Mouse (Mus musculus) heart, embryonic 13.5 days (tissue): Measurements from ENCODE around the gene Cxcl1. TPM values are rescaled to one million over a fixed set of nuclear protein-coding genes. Genes with fewer than 3 reads are reported as not detected.
A peak's percentile ranks its signal among the peaks of the same experiment; 100 is the strongest.

ENCODE experiments used
- ATAC-seq: fragments of 200-750 bp; cut with Nextera tagmentation; 2 replicates; pipeline ENCODE4 v1.8.0; 2017; ENCODE audit warnings: moderate TSS enrichment; ENCODE audit not compliant: insufficient number of reproducible peaks, low FRiP score, low TSS enrichment; ENCODE audit errors: extremely low read depth
- H3K27ac ChIP-seq: fragments of 300-500 bp; sonication (generic); replicated peaks from 2 replicates; pipeline ENCODE4 v1.5.1; 2015; ENCODE audit warnings: moderate library complexity, mild to moderate bottlenecking, inconsistent platforms
- H3K27me3 ChIP-seq: fragments of 300-500 bp; sonication (generic); replicated peaks from 2 replicates; pipeline ENCODE4 v1.6.1; 2015; ENCODE audit warnings: mild to moderate bottlenecking, inconsistent platforms
- H3K36me3 ChIP-seq: fragments of 300-500 bp; sonication (generic); 2 replicates; pipeline ENCODE4 v1.6.1; 2015; ENCODE audit warnings: mild to moderate bottlenecking, inconsistent platforms
- H3K4me1 ChIP-seq: fragments of 300-500 bp; sonication (generic); 2 replicates; pipeline ENCODE4 v1.6.1; 2015; ENCODE audit warnings: inconsistent platforms
- H3K4me2 ChIP-seq: fragments of 300-500 bp; sonication (generic); 2 replicates; pipeline ENCODE4 v1.6.1; 2015; ENCODE audit warnings: inconsistent platforms, mild to moderate bottlenecking, moderate library complexity
- H3K4me3 ChIP-seq: fragments of 300-500 bp; sonication (generic); 2 replicates; pipeline ENCODE4 v1.5.1; 2015; ENCODE audit warnings: moderate library complexity, mild to moderate bottlenecking, inconsistent platforms
- H3K9ac ChIP-seq: fragments of 300-500 bp; sonication (generic); 2 replicates; pipeline ENCODE4 v1.6.1; 2015; ENCODE audit warnings: inconsistent platforms, mild to moderate bottlenecking, moderate library complexity
- H3K9me3 ChIP-seq: fragments of 300-500 bp; sonication (generic); 2 replicates; pipeline ENCODE4 v1.6.1; 2016; ENCODE audit warnings: inconsistent platforms
- WGBS: fragments of 180-500 bp; shearing (Covaris S2); methylation state at CpG from one replicate; pipeline ENCODE4 v1.1.7; 2015; ENCODE audit warnings: mixed read lengths; 5-methylcytosine and 5-hydroxymethylcytosine counted together
- polyA plus RNA-seq: library from polyadenylated mRNA; unstranded; fragments of >200 nt; fragmentation: Nextera tagmentation; extraction: Ambion mirVana; gene quantifications from 2 replicates; pipeline ENCODE4 v1.2.1, GENCODE M21; 2015

Cxcl1 gene
- polyA plus RNA-seq, 1 experiment from 2014 or later: 0.45 TPM

- H3K36me3 ChIP-seq: no peaks in the 10 kb centered on the region
- 61% methylated on average over 7 of the region's 7 CpGs for WGBS
- H3K27me3 ChIP-seq: no peaks in the 10 kb centered on the region
- no peak overlapping the region for H3K9ac ChIP-seq
- H3K27ac ChIP-seq: no peak overlapping the region
- H3K4me1 ChIP-seq: peaks cover 19% of the 10 kb centered on the region
- no peak overlapping the region for H3K4me3 ChIP-seq
- H3K9me3 ChIP-seq: no peaks in the 10 kb centered on the region
- H3K4me2 ChIP-seq: no peak overlapping the region
- ATAC-seq: no peak
These were observed 18.7 kb upstream of the Cxcl1 start for GRCm38 (mm10) chr5:90872377-90872776.

- no peaks in the 10 kb centered on the region for H3K27me3 ChIP-seq
- 30% methylated on average over 4 of the region's 4 CpGs for WGBS
- no peak for ATAC-seq
These were observed 15.0 kb upstream of the Cxcl1 start for GRCm38 (mm10) chr5:90876045-90876444.

GRCm38 (mm10) chr5:90876471-90877172, 14.4 kb upstream of the Cxcl1 start:
- no peak overlapping the region for H3K4me3 ChIP-seq
- ATAC-seq: no peak
- no peak overlapping the region for H3K9ac ChIP-seq
- H3K4me2 ChIP-seq: no peak overlapping the region
- 63% methylated on average over 8 of the region's 8 CpGs for WGBS
- H3K27ac ChIP-seq: peak overlapping the region; percentile 65; the same call in 1 of the 2 replicates
- no peaks in the 10 kb centered on the region for H3K27me3 ChIP-seq
- peaks cover 19% of the 10 kb centered on the region for H3K4me1 ChIP-seq
- no peaks in the 10 kb centered on the region for H3K9me3 ChIP-seq
- H3K36me3 ChIP-seq: no peaks in the 10 kb centered on the region

More at GRCm38 (mm10) chr5:90876045-90876444, 15.0 kb upstream of the Cxcl1 start:
- H3K36me3 ChIP-seq: no peaks in the 10 kb centered on the region
- no peak overlapping the region for H3K9ac ChIP-seq
- no peaks in the 10 kb centered on the region for H3K9me3 ChIP-seq
- H3K4me3 ChIP-seq: no peak overlapping the region
- H3K4me2 ChIP-seq: no peak overlapping the region; the same call in 1 of the 2 replicates
- H3K4me1 ChIP-seq: peaks cover 19% of the 10 kb centered on the region
- H3K27ac ChIP-seq: peak overlapping the region; percentile 65

GRCm38 (mm10) chr5:90877173-90877512, 13.9 kb upstream of the Cxcl1 start:
- Histone ChIP-seq H3K27ac (no peak overlapping the region), H3K27me3 (no peaks in the 10 kb centered on the region), H3K9me3 (no peaks in the 10 kb centered on the region), H3K4me3 (no peak overlapping the region), H3K4me2 (no peak overlapping the region), H3K4me1 (peaks cover 19% of the 10 kb centered on the region), H3K9ac (no peak overlapping the region), H3K36me3 (no peaks in the 10 kb centered on the region)
- no peak for ATAC-seq

GRCm38 (mm10) chr5:90879307-90880014, 11.6 kb upstream of the Cxcl1 start:
- Histone ChIP-seq H3K4me3 (no peak overlapping the region), H3K36me3 (no peaks in the 10 kb centered on the region), H3K4me2 (no peak overlapping the region), H3K27ac (no peak overlapping the region), H3K27me3 (no peaks in the 10 kb centered on the region), H3K4me1 (peaks cover 19% of the 10 kb centered on the region), H3K9me3 (no peaks in the 10 kb centered on the region), H3K9ac (no peak overlapping the region)
- WGBS: 60% methylated on average over 3 of the region's 3 CpGs
- ATAC-seq: no peak

- no peaks in the 10 kb centered on the region for H3K9me3 ChIP-seq
- H3K4me2 ChIP-seq: no peak overlapping the region
- H3K4me3 ChIP-seq: no peak overlapping the region
- no peak overlapping the region for H3K9ac ChIP-seq
- H3K27ac ChIP-seq: no peak overlapping the region
- peaks cover 27% of the 10 kb centered on the region for H3K4me1 ChIP-seq
- no peak for ATAC-seq
- 91% methylated on average over 7 of the region's 7 CpGs for WGBS
- H3K36me3 ChIP-seq: no peaks in the 10 kb centered on the region
- no peaks in the 10 kb centered on the region for H3K27me3 ChIP-seq
These were observed 10.6 kb upstream of the Cxcl1 start for GRCm38 (mm10) chr5:90880335-90880850.

GRCm38 (mm10) chr5:90881021-90881420, 10.0 kb upstream of the Cxcl1 start:
- no peak overlapping the region for H3K9ac ChIP-seq
- ATAC-seq: no peak
- no peaks in the 10 kb centered on the region for H3K27me3 ChIP-seq
- H3K4me1 ChIP-seq: peaks cover 24% of the 10 kb centered on the region
- no peak overlapping the region for H3K27ac ChIP-seq
- H3K4me3 ChIP-seq: no peak overlapping the region
- no peak overlapping the region for H3K4me2 ChIP-seq
- H3K36me3 ChIP-seq: no peaks in the 10 kb centered on the region
- H3K9me3 ChIP-seq: no peaks in the 10 kb centered on the region
- 73% methylated on average over 4 of the region's 4 CpGs for WGBS

GRCm38 (mm10) chr5:90881682-90882081, 9.4 kb upstream of the Cxcl1 start:
- WGBS: 93% methylated on average over 5 of the region's 5 CpGs
- H3K9ac ChIP-seq: no peak overlapping the region
- no peak overlapping the region for H3K4me2 ChIP-seq
- no peaks in the 10 kb centered on the region for H3K9me3 ChIP-seq
- H3K27ac ChIP-seq: no peak overlapping the region
- H3K36me3 ChIP-seq: no peaks in the 10 kb centered on the region
- ATAC-seq: no peak
- no peak overlapping the region for H3K4me3 ChIP-seq
- H3K27me3 ChIP-seq: no peaks in the 10 kb centered on the region
- peaks cover 17% of the 10 kb centered on the region for H3K4me1 ChIP-seq

GRCm38 (mm10) chr5:90882146-90882545, 8.9 kb upstream of the Cxcl1 start:
- no peak overlapping the region for H3K27ac ChIP-seq
- no peaks in the 10 kb centered on the region for H3K27me3 ChIP-seq
- H3K4me3 ChIP-seq: no peak overlapping the region
- H3K36me3 ChIP-seq: no peaks in the 10 kb centered on the region
- no peaks in the 10 kb centered on the region for H3K9me3 ChIP-seq
- H3K4me2 ChIP-seq: no peak overlapping the region
- ATAC-seq: no peak
- H3K4me1 ChIP-seq: peaks cover 12% of the 10 kb centered on the region
- no peak overlapping the region for H3K9ac ChIP-seq
- WGBS: 82% methylated on average over 5 of the region's 5 CpGs

- ATAC-seq: no peak
- H3K4me3 ChIP-seq: no peak overlapping the region
- H3K4me2 ChIP-seq: no peak overlapping the region
- WGBS: 29% methylated on average over 2 of the region's 2 CpGs
- no peaks in the 10 kb centered on the region for H3K36me3 ChIP-seq
- H3K27ac ChIP-seq: 0 out of 2 replicates have a peak overlapping the region, but pooled peaks have one; percentile 5
- H3K4me1 ChIP-seq: peaks cover 18% of the 10 kb centered on the region
- no peaks in the 10 kb centered on the region for H3K9me3 ChIP-seq
- peaks cover 3% of the 10 kb centered on the region; the same call in 1 of the 2 replicates for H3K27me3 ChIP-seq
- H3K9ac ChIP-seq: no peak overlapping the region
These were observed 6.3 kb upstream of the Cxcl1 start for GRCm38 (mm10) chr5:90884628-90885242.

- H3K9ac ChIP-seq: no peak overlapping the region
- peaks cover 6% of the 10 kb centered on the region; the same call in 1 of the 2 replicates for H3K27me3 ChIP-seq
- no peak for ATAC-seq
- no peak overlapping the region for H3K27ac ChIP-seq
- no peaks in the 10 kb centered on the region for H3K36me3 ChIP-seq
- no peak overlapping the region for H3K4me3 ChIP-seq
- peaks cover 27% of the 10 kb centered on the region for H3K4me1 ChIP-seq
- H3K4me2 ChIP-seq: no peak overlapping the region
- no peaks in the 10 kb centered on the region for H3K9me3 ChIP-seq
- WGBS: 74% methylated on average over 5 of the region's 5 CpGs
These were observed 2.4 kb upstream of the Cxcl1 start for GRCm38 (mm10) chr5:90888661-90889060.
